Comparison of ENCODE assay signal across 1 mouse cellular context in genomic region chr2:157202361-157202760, GRCm38 (mm10).
A peak's percentile ranks its signal among the peaks of the same experiment; 100 is the strongest.
TF ChIP-seq lines count a peak whose summit lies in the region.

No protein-coding gene starts in this region.

TF ChIP-seq in CH12.LX, 34 proteins besides CTCF, POLR2A, EP300 and RAD21 (continued from another document):
- TF ChIP-seq JUND (conservative IDR thresholded peaks at IDR 0.05; ENCODE audit: low read depth, low read length) = no peak
- TF ChIP-seq NRF1 (IDR thresholded peaks at IDR 0.05; ENCODE audit: low read depth, low read length) = no peak
- TF ChIP-seq UBTF (IDR thresholded peaks at IDR 0.05; ENCODE audit: low read depth, low read length) = no peak
- TF ChIP-seq CHD2 (IDR thresholded peaks at IDR 0.05; ENCODE audit: low read length) = no peak
- TF ChIP-seq ZMIZ1 (IDR thresholded peaks at IDR 0.05; ENCODE audit: low read depth, low read length) = no peak
- no peak for TF ChIP-seq TBP (conservative IDR thresholded peaks at IDR 0.05; ENCODE audit: low read depth, low read length)
- no peak for TF ChIP-seq KAT2A (IDR thresholded peaks at IDR 0.05; ENCODE audit: insufficient replicate concordance, low read length)
- TF ChIP-seq RCOR1 (conservative IDR thresholded peaks at IDR 0.05; ENCODE audit: low read depth, low read length) = no peak
- TF ChIP-seq ZKSCAN1 (IDR thresholded peaks at IDR 0.05; ENCODE audit: borderline replicate concordance, low read depth, low read length) = no peak
- no peak for TF ChIP-seq CHD1 (IDR thresholded peaks at IDR 0.05; ENCODE audit: low read depth, low read length)
- no peak for TF ChIP-seq BHLHE40 (IDR thresholded peaks at IDR 0.05; ENCODE audit: low read depth, low read length)
- TF ChIP-seq GABPA (IDR thresholded peaks at IDR 0.05; ENCODE audit: insufficient replicate concordance, low read depth, low read length) = no peak
- TF ChIP-seq HCFC1 (IDR thresholded peaks at IDR 0.05; ENCODE audit: low read depth, low read length) = no peak
- no peak for TF ChIP-seq MEF2A (IDR thresholded peaks at IDR 0.05; ENCODE audit: borderline replicate concordance, low read depth, low read length)
- no peak for TF ChIP-seq MAZ (IDR thresholded peaks at IDR 0.05; ENCODE audit: low read depth, low read length)
- TF ChIP-seq ELF1 (IDR thresholded peaks at IDR 0.05; ENCODE audit: low read depth, low read length) = 0 out of 2 replicates have a peak, but pooled peaks have one; percentile 13
- no peak for TF ChIP-seq USF1 (IDR thresholded peaks at IDR 0.05; ENCODE audit: low read depth, low read length)
- no peak for TF ChIP-seq ETS1 (conservative IDR thresholded peaks at IDR 0.05; ENCODE audit: low read depth, low read length)
- no peak for TF ChIP-seq SIN3A (IDR thresholded peaks at IDR 0.05; ENCODE audit: low read length)
- TF ChIP-seq TCF12 (IDR thresholded peaks at IDR 0.05; ENCODE audit: low read depth, low read length) = no peak
- no peak for TF ChIP-seq NELFE (IDR thresholded peaks at IDR 0.05; ENCODE audit: low read depth, low read length)
- no peak for TF ChIP-seq PAX5 (IDR thresholded peaks at IDR 0.05; ENCODE audit: low read length)
- peak; percentile 31; the same call in 1 of the 2 replicates for TF ChIP-seq IRF4 (IDR thresholded peaks at IDR 0.05; ENCODE audit: low read depth, low read length)
- TF ChIP-seq JUN (IDR thresholded peaks at IDR 0.05; ENCODE audit: insufficient read depth, low read depth, low read length) = no peak
- no peak for TF ChIP-seq SMC3 (IDR thresholded peaks at IDR 0.05; ENCODE audit: low read depth, low read length)
- TF ChIP-seq ZC3H11A (IDR thresholded peaks at IDR 0.05; ENCODE audit: low read depth, low read length) = no peak
- no peak for TF ChIP-seq MAFK (IDR thresholded peaks at IDR 0.05; ENCODE audit: insufficient replicate concordance, low read length)
- 0 out of 2 replicates have a peak, but pooled peaks have one; percentile 58 for TF ChIP-seq MYC (IDR thresholded peaks at IDR 0.05; ENCODE audit: low read depth, low read length)
- peak; percentile 37; the same call in 1 of the 2 replicates for TF ChIP-seq MXI1 (IDR thresholded peaks at IDR 0.05; ENCODE audit: low read depth, low read length)
- no peak for TF ChIP-seq ZNF384 (IDR thresholded peaks at IDR 0.05; ENCODE audit: low read depth, low read length)
TF ChIP-seq in CH12.LX: peak in this region for 5.
